Mouse (Mus musculus) intestine, embryonic 16.5 days (tissue): ENCODE measurements at regions not wholly inside any gene's neighbourhood (a gene's known extent, or its start where the extent isn't known, plus 50 kb on each side); places are given as distances from the start of the nearest gene placed in this dataset.

Experiments
- ATAC-seq: fragments of 200-750 bp; cut with Nextera tagmentation; 2 replicates; pipeline ENCODE4 v1.8.0; 2017; ENCODE audit warnings: moderate TSS enrichment, moderate library complexity
- H3K27ac ChIP-seq: fragments of 300-500 bp; sonication (generic); 2 replicates; pipeline ENCODE4 v1.5.1; 2014; ENCODE audit warnings: mild to moderate bottlenecking, low read length
- H3K27me3 ChIP-seq: fragments of 300-500 bp; sonication (generic); replicated peaks from 2 replicates; pipeline ENCODE4 v1.6.1; 2014; ENCODE audit warnings: low read length, control low read depth, mixed read lengths; ENCODE audit not compliant: control insufficient read depth, insufficient read depth
- H3K36me3 ChIP-seq: fragments of 300-500 bp; sonication (generic); 2 replicates; pipeline ENCODE4 v1.6.1; 2014; ENCODE audit warnings: low read length, control low read depth; ENCODE audit not compliant: control insufficient read depth, insufficient read depth
- H3K4me1 ChIP-seq: fragments of 300-500 bp; sonication (generic); 2 replicates; pipeline ENCODE4 v1.6.1; 2014; ENCODE audit warnings: low read length, control low read depth, mixed read lengths; ENCODE audit not compliant: control insufficient read depth, insufficient read depth
- H3K4me2 ChIP-seq: fragments of 300-500 bp; sonication (generic); 2 replicates; pipeline ENCODE4 v1.6.1; 2014; ENCODE audit warnings: low read depth, low read length, control low read depth
- H3K4me3 ChIP-seq: fragments of 300-500 bp; sonication (generic); 2 replicates; pipeline ENCODE4 v1.5.1; 2014; ENCODE audit warnings: mild to moderate bottlenecking, low read length
- H3K9ac ChIP-seq: fragments of 300-500 bp; sonication (generic); 2 replicates; pipeline ENCODE4 v1.6.1; 2014; ENCODE audit warnings: low read depth, low read length
- H3K9me3 ChIP-seq: fragments of 300-500 bp; sonication (generic); 2 replicates; pipeline ENCODE4 v1.6.1; 2016; ENCODE audit warnings: low read length, control low read depth; ENCODE audit not compliant: control insufficient read depth
- WGBS: fragments of 180-500 bp; shearing (Covaris S2); extraction: QIAGEN DNeasy Blood & Tissue Kit; methylation state at CpG from one replicate; pipeline ENCODE4 v1.1.7; 2014; 5-methylcytosine and 5-hydroxymethylcytosine counted together

DNA sequence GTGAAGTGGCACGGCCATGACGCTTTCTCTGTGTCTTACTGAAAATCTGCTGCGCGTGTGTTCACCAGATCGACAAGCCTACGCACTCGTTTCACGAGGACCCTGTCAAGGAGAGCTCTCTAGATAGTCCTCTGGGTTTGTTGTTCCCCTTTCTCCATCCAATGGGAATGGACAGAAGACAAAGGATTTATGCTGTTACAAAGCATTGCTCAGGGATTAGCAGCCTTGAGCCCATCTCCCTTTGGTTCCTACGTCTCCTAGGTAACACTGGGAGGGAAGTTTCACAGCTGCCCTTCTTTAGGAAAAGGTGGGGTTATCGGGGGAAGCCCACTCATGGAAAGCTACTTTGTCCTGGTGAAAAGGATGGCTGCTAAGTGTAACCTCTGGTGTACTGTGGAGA, 212.7 kb upstream of the Tbc1d5 start:
- Histone ChIP-seq H3K27ac (no peak overlapping the region), H3K4me1 (no peaks in the 10 kb centered on the region), H3K4me3 (no peak overlapping the region), H3K27me3 (no peaks in the 10 kb centered on the region), H3K9ac (no peak overlapping the region), H3K36me3 (no peaks in the 10 kb centered on the region), H3K9me3 (no peaks in the 10 kb centered on the region), H3K4me2 (no peak overlapping the region)
- ATAC-seq = no peak
- 89% methylated on average over 10 of the region's 10 CpGs for WGBS

DNA sequence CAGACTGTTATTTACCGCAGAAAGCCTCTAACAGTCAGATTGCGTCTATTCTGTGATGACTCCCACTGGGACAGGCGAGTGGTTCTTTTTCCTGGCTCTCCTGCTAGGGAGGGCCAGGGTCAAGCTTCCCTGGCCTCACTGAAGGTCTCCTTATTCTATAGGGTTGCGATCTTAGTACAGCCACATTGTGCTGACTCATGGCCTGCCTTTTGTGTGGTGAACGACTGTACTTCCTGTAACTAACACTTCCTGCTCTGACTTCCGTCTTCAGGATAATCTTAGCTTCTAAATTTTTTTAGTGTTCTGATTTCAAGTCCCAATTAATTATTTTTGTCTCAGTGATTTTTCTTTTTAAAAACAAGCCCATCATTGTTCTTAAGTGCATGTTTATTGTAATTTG, 203.4 kb upstream of the Tbc1d5 start:
- Histone ChIP-seq H3K27ac (no peak overlapping the region), H3K27me3 (no peaks in the 10 kb centered on the region), H3K9me3 (no peaks in the 10 kb centered on the region), H3K4me3 (no peak overlapping the region), H3K4me2 (no peak overlapping the region), H3K4me1 (no peaks in the 10 kb centered on the region), H3K9ac (no peak overlapping the region), H3K36me3 (no peaks in the 10 kb centered on the region)
- 82% methylated on average over 6 of the region's 6 CpGs for WGBS
- no peak for ATAC-seq

DNA sequence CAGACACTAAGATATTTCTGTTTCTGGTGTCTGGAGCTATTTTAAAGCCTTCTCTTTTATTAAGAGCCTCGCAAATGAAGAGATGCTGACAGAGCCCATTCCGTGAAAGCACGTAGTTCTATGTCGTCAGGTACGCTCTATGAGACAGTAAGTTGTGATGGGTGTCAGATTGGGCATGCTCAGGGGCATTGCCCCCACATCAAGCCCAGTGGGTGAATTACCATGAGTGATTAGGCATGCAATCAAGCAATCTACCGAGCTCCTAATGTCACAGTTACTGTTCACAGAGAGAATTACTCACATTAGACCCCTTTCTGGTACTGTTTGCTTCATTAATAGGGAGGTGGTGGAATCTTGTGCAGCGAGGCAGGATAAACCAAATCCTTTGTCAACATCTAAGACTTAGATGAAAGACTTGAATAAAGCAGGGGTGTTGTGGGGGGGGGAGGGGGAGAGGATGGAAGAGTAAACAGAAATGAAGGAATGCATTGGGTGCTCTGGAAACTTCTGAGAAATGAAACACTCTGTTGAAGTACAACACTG, 192.9 kb upstream of the Tbc1d5 start:
- Histone ChIP-seq H3K9me3 (no peaks in the 10 kb centered on the region), H3K27ac (no peak overlapping the region), H3K36me3 (no peaks in the 10 kb centered on the region), H3K4me3 (no peak overlapping the region), H3K4me2 (no peak overlapping the region), H3K4me1 (no peaks in the 10 kb centered on the region), H3K27me3 (no peaks in the 10 kb centered on the region), H3K9ac (no peak overlapping the region)
- no peak for ATAC-seq
- WGBS = 63% methylated on average over 7 of the region's 7 CpGs

DNA sequence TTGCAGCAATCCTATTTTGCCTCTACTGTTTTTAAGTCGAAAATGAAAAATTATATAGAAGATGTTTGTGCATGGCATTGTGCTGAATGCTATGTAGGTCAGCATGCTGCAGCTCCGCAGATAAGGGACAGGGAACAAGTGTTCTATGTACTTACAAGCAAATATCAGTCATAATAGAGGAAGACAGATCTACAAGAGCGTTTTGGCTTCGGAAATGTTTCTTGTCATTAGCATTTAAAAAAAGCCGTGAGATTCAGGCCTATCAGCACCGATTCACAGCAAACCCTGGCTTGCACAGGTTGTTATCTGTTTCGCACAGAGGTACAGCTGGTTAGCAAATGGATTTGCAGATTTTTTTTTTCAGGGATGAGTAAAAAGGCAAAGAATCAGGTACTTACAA, 191.8 kb upstream of the Tbc1d5 start:
- Histone ChIP-seq H3K36me3 (no peaks in the 10 kb centered on the region), H3K27me3 (no peaks in the 10 kb centered on the region), H3K9me3 (no peaks in the 10 kb centered on the region), H3K4me2 (no peak overlapping the region), H3K4me3 (no peak overlapping the region), H3K9ac (no peak overlapping the region), H3K4me1 (no peaks in the 10 kb centered on the region), H3K27ac (no peak overlapping the region)
- ATAC-seq = no peak
- 87% methylated on average over 7 of the region's 7 CpGs for WGBS

DNA sequence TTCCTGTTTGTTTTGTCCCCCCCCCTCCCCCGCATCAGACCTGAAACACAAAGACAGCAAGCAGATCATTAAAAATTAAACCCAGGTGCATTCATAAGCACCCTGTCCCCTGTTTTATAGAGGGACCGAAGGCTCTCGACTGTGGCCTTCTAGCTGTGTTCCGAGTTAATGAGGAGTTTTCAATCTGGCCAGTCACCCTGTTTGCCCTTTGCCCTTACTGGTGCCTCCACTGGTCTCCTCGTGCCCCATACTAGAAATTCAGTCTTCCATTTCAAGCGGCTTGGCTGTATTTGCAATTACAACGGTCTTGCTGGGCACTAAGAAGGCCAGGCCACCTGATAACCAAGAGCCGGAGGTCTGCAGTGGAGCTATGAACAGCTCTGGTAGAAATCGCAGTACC, 190.9 kb upstream of the Tbc1d5 start:
- Histone ChIP-seq H3K9me3 (no peaks in the 10 kb centered on the region), H3K36me3 (no peaks in the 10 kb centered on the region), H3K27ac (no peak overlapping the region), H3K4me3 (no peak overlapping the region), H3K4me2 (no peak overlapping the region), H3K27me3 (no peaks in the 10 kb centered on the region), H3K9ac (no peak overlapping the region), H3K4me1 (no peaks in the 10 kb centered on the region)
- 78% methylated on average over 9 of the region's 9 CpGs for WGBS
- no peak for ATAC-seq

DNA sequence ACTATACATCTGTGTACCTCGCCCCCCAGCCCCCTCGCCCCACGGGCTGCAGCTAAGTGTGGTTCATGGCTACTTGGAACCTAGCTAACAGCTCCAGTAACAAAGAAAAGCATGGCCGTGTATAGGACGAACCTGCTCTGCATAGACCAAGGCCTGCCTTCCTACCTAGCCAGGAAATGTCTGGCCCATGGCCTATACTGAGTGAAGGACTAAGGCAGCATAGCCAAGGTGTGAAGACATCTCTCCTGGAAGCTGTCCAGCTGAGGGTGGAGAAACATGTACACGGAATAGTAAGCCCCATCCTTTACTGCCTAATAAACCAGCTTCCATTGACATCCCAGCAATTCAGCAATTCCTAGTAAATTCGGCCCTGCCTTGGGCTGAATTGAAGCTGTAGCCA, 183.6 kb upstream of the Tbc1d5 start:
- no peak overlapping the region for H3K4me2 ChIP-seq
- H3K4me1 ChIP-seq = no peaks in the 10 kb centered on the region
- 88% methylated on average over 7 of the region's 7 CpGs for WGBS
- H3K27me3 ChIP-seq = no peaks in the 10 kb centered on the region
- H3K4me3 ChIP-seq = no peak overlapping the region
- no peak for ATAC-seq
- no peaks in the 10 kb centered on the region for H3K36me3 ChIP-seq
- H3K9me3 ChIP-seq = no peaks in the 10 kb centered on the region
- H3K27ac ChIP-seq = no peak overlapping the region
- no peak overlapping the region for H3K9ac ChIP-seq

- ATAC-seq = no peak
- Histone ChIP-seq H3K27ac (no peak overlapping the region), H3K4me3 (no peak overlapping the region), H3K36me3 (no peaks in the 10 kb centered on the region), H3K4me2 (no peak overlapping the region), H3K27me3 (no peaks in the 10 kb centered on the region), H3K4me1 (no peaks in the 10 kb centered on the region), H3K9ac (no peak overlapping the region), H3K9me3 (no peaks in the 10 kb centered on the region)
- 94% methylated on average over 12 of the region's 12 CpGs for WGBS
These were observed 183.1 kb upstream of the Tbc1d5 start for GRCm38 (mm10) chr17:51362271-51362670.

GRCm38 (mm10) chr17:51358362-51358739, 179.2 kb upstream of the Tbc1d5 start:
- peak; percentile 63 for ATAC-seq

GRCm38 (mm10) chr17:51357690-51358361, 178.7 kb upstream of the Tbc1d5 start:
- no peak overlapping the region for H3K9ac ChIP-seq
- no peak for ATAC-seq
- H3K27ac ChIP-seq = no peak overlapping the region
- 57% methylated on average over 5 of the region's 5 CpGs for WGBS
- no peaks in the 10 kb centered on the region for H3K9me3 ChIP-seq
- H3K4me2 ChIP-seq = no peak overlapping the region
- no peak overlapping the region for H3K4me3 ChIP-seq
- no peaks in the 10 kb centered on the region for H3K27me3 ChIP-seq
- no peaks in the 10 kb centered on the region for H3K4me1 ChIP-seq
- H3K36me3 ChIP-seq = no peaks in the 10 kb centered on the region

More at GRCm38 (mm10) chr17:51358362-51358739, 179.2 kb upstream of the Tbc1d5 start:
- Histone ChIP-seq H3K27me3 (no peaks in the 10 kb centered on the region), H3K4me1 (no peaks in the 10 kb centered on the region), H3K27ac (no peak overlapping the region), H3K9me3 (no peaks in the 10 kb centered on the region), H3K36me3 (no peaks in the 10 kb centered on the region), H3K4me2 (no peak overlapping the region), H3K9ac (no peak overlapping the region), H3K4me3 (no peak overlapping the region)
- WGBS = 28% methylated on average over 4 of the region's 4 CpGs

- H3K4me1 ChIP-seq = no peaks in the 10 kb centered on the region
- H3K27me3 ChIP-seq = no peaks in the 10 kb centered on the region
- H3K4me2 ChIP-seq = no peak overlapping the region
- WGBS = 81% methylated on average over 8 of the region's 8 CpGs
- no peaks in the 10 kb centered on the region for H3K36me3 ChIP-seq
- H3K9ac ChIP-seq = no peak overlapping the region
- no peak for ATAC-seq
- H3K4me3 ChIP-seq = no peak overlapping the region
- H3K27ac ChIP-seq = no peak overlapping the region
- H3K9me3 ChIP-seq = no peaks in the 10 kb centered on the region
These were observed 177.3 kb upstream of the Tbc1d5 start for GRCm38 (mm10) chr17:51356447-51356846.
